Mouse (Mus musculus) CD4-positive naive resting alpha-beta T cell, adult 76 days (primary cell): Measurements from ENCODE around the gene Olfr1487. TPM values are rescaled to one million over a fixed set of nuclear protein-coding genes. Genes with fewer than 3 reads are reported as not detected.

Experiments used
- total RNA-seq: library from RNA; stranded (reverse); gene quantifications from one replicate; pipeline ENCODE4 v1.2.4, GENCODE M21; 2023

Olfr1487 gene
- not detected for total RNA-seq

DNA sequence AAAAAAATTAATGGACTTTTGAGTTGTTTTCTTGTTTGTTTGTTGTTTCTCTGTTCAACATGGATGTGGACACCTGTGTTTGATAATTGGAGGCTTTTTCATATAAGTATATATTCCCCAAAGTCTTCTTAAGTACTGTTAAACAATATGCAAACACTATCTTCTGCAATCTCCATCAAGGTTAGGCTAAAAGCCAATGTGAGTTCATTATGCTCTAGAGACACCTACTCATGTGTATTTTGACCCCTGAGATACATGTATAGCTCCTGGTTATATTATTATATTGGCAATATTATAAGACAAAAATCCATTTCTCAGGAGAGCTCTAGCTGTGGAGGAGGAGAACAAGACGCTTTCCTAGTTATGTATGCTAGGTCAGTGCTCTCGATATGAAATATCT is at the start of gene Olfr1487:
Gene Olfr1487 (plus strand): TSS at position 301 of the 400 bp plus-strand sequence.

GRCm38 (mm10) chr19:13583211-13583610 is 34.0 kb upstream of the Olfr1487 start, which contains the start of gene Olfr1484:
Gene Olfr1484, plus strand, starts transcription at chr19:13583511.

DNA sequence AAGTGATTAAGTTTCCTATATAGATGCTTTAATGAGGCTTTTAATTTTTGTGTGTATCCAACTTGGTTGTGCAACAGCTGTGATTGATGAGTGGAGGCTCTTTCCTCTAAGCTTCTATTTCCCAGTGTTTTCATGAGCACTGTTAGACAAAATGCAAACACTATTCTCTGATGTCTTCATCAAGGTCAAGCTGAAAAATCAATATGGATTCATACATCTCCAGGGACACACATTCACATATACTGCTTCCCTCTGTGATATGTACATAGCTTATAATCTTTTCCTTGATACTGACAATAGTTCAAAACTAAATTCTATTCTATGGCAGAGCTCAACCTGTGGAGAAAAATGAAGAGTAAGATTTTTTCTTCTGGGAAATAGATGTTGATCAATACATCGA is 14.1 kb downstream of the Olfr1487 start, which contains the start of gene Olfr1489:
Gene Olfr1489 (plus strand): TSS at position 301 of the 400 bp plus-strand sequence.

GRCm38 (mm10) chr19:13650791-13651190 is 33.6 kb downstream of the Olfr1487 start, which contains the start of gene Olfr1490:
Gene Olfr1490, plus strand, starts transcription at chr19:13651091.

Other genes with a start within 250 kb of the Olfr1487 start
- gene Olfr1469, start 209.5 kb upstream of the Olfr1487 start, total RNA-seq, result not detected
- not detected for gene Olfr1471, start 174.0 kb upstream of the Olfr1487 start, total RNA-seq
- not detected for gene Olfr1472, start 161.3 kb upstream of the Olfr1487 start, total RNA-seq
- gene Olfr1474, start 147.8 kb upstream of the Olfr1487 start, total RNA-seq, result not detected
- gene Olfr1475, start 137.2 kb upstream of the Olfr1487 start, total RNA-seq, result not detected
- gene Olfr1477, start 116.8 kb upstream of the Olfr1487 start, total RNA-seq, result not detected
- not detected for gene Olfr1480, start 89.5 kb upstream of the Olfr1487 start, total RNA-seq
- not detected for gene Olfr1484, start 33.9 kb upstream of the Olfr1487 start, total RNA-seq
- gene Olfr1489, start 14.2 kb downstream of the Olfr1487 start, total RNA-seq, result not detected
- gene Olfr1490, start 33.7 kb downstream of the Olfr1487 start, total RNA-seq, result not detected
- not detected for gene Olfr1491, start 79.9 kb downstream of the Olfr1487 start, total RNA-seq
- not detected for gene Olfr1493-ps1, start 105.9 kb downstream of the Olfr1487 start, total RNA-seq
- gene Olfr1494, start 122.4 kb downstream of the Olfr1487 start, total RNA-seq, result not detected
- gene Olfr1495, start 147.2 kb downstream of the Olfr1487 start, total RNA-seq, result not detected
- gene Olfr1496, start 160.5 kb downstream of the Olfr1487 start, total RNA-seq, result not detected
- gene Olfr1497, start 180.8 kb downstream of the Olfr1487 start, total RNA-seq, result not detected
- not detected for gene Olfr1499, start 202.1 kb downstream of the Olfr1487 start, total RNA-seq
- not detected for gene Olfr1500, start 213.1 kb downstream of the Olfr1487 start, total RNA-seq
- gene Olfr1501, start 233.3 kb downstream of the Olfr1487 start, total RNA-seq, result not detected
- gene Olfr1502, start 244.4 kb downstream of the Olfr1487 start, total RNA-seq, result not detected